Comparison of ENCODE assay signal across 8 mouse cellular contexts in genomic region chr11:77607538-77608455, GRCm38 (mm10). TPM values are rescaled to one million over a fixed set of nuclear protein-coding genes. Genes with fewer than 3 reads are reported as not detected.
DNase-seq lines count a peak whose midpoint lies in the region; ATAC-seq and TF ChIP-seq lines count a peak whose summit lies in the region.

Taok1 (minus strand) TSS chr11:77607815.

- peak in 1 of 2 experiments; percentile 36; a peak in 1 of 4 replicates for TF ChIP-seq EP300 in MEL (IDR thresholded peaks at IDR 0.05; ENCODE audit: low read depth in 1 of 2, low read length in 2 of 2)

- H3K9ac ChIP-seq in MEL (ENCODE audit: control insufficient read depth, low read depth, low read length, poor library complexity, severe bottlenecking): peak within 1 kb of the TSS; percentile 95
- peak within 1 kb of the TSS; percentile 98 for H3K9ac ChIP-seq in forebrain, postnatal 0 days
- H3K9ac ChIP-seq in lung, embryonic 15.5 days: peak within 1 kb of the TSS; percentile 89

- H3K9me3 ChIP-seq in MEL (replicated peaks; ENCODE audit: insufficient read depth, low read length): no peaks in the 10 kb centered on the region
- H3K9me3 ChIP-seq in forebrain, postnatal 0 days (ENCODE audit: low read length): no peaks in the 10 kb centered on the region
- H3K9me3 ChIP-seq in lung, embryonic 15.5 days: no peaks in the 10 kb centered on the region

- DNase-seq in MEL (ENCODE audit: low read depth, low spot score): peak; percentile 99
- DNase-seq in cerebellum, adult 2 months: peak; percentile 94 to 97
- DNase-seq in forebrain, postnatal 0 days: peak; percentile 96
- peak; percentile 98 for DNase-seq in heart, postnatal 4 days
- DNase-seq in layer of hippocampus, adult 8-10 months (ENCODE audit: low spot score in 2 of 2): peak; percentile 88 to 92
- peak; percentile 94 for DNase-seq in ovary, adult 18-20 months (ENCODE audit: low spot score)
- DNase-seq in thymus, postnatal 0 days (ENCODE audit: low spot score): peak; percentile 97

- no peak; the same call in 1 of the 2 replicates for TF ChIP-seq RAD21 in MEL (IDR thresholded peaks at IDR 0.05; ENCODE audit: low read depth, low read length)

- 1% methylated on average over 70 of the region's 71 CpGs for WGBS in cerebellum, adult 2 months
- 5% methylated on average over 53 of the region's 71 CpGs for WGBS in forebrain, postnatal 0 days
- under 1% methylated on average over 57 of the region's 71 CpGs for WGBS in lung, embryonic 15.5 days

- no peaks in the 10 kb centered on the region for H3K27me3 ChIP-seq in MEL (ENCODE audit: control insufficient read depth in 1 of 2, insufficient read depth in 2 of 2, low read length in 2 of 2)
- H3K27me3 ChIP-seq in cerebellum, adult 2 months (ENCODE audit: control insufficient read depth, insufficient read depth, low read length): no peaks in the 10 kb centered on the region
- H3K27me3 ChIP-seq in forebrain, postnatal 0 days (ENCODE audit: insufficient read depth, low read length): no peaks in the 10 kb centered on the region
- H3K27me3 ChIP-seq in lung, embryonic 15.5 days: no peaks in the 10 kb centered on the region

- TF ChIP-seq CTCF in MEL (IDR thresholded peaks at IDR 0.05 in 2 of 3, conservative IDR thresholded peaks at IDR 0.05 in 1 of 3; ENCODE audit: control insufficient read depth in 1 of 3, insufficient read depth in 1 of 3, low read depth in 2 of 3, low read length in 3 of 3, poor library complexity in 1 of 3, severe bottlenecking in 1 of 3): no peak
- no peak for TF ChIP-seq CTCF in cerebellum, adult 2 months (IDR thresholded peaks at IDR 0.05; ENCODE audit: borderline replicate concordance, insufficient read depth, low read depth, low read length)
- TF ChIP-seq CTCF in forebrain, postnatal 0 days (IDR thresholded peaks at IDR 0.05; ENCODE audit: low read depth): no peak

- H3K4me3 ChIP-seq in MEL (ENCODE audit: control insufficient read depth in 1 of 2, insufficient read depth in 1 of 2, low read depth in 2 of 2, low read length in 2 of 2): peak within 1 kb of the TSS; percentile 88 to 95
- H3K4me3 ChIP-seq in cerebellum, adult 2 months (replicated peaks; ENCODE audit: insufficient read depth, low read depth, low read length): peak within 1 kb of the TSS; percentile 98
- H3K4me3 ChIP-seq in forebrain, postnatal 0 days (ENCODE audit: low read depth, low read length): peak within 1 kb of the TSS; percentile 99
- H3K4me3 ChIP-seq in lung, embryonic 15.5 days: peak within 1 kb of the TSS; percentile 87

- H3K4me2 ChIP-seq in forebrain, postnatal 0 days (ENCODE audit: low read depth): peak within 1 kb of the TSS; percentile 65
- H3K4me2 ChIP-seq in lung, embryonic 15.5 days: peak within 1 kb of the TSS; percentile 74

- H3K79me2 ChIP-seq in MEL (ENCODE audit: control insufficient read depth, insufficient read depth, low read length, poor library complexity): peaks cover 38% of the 10 kb centered on the region

- peaks cover 10 to 22% of the 10 kb centered on the region in 2 experiments; a peak in 3 of 4 replicates for H3K4me1 ChIP-seq in MEL (ENCODE audit: control insufficient read depth in 1 of 2, insufficient read depth in 2 of 2, low read length in 2 of 2)
- H3K4me1 ChIP-seq in cerebellum, adult 2 months (ENCODE audit: control insufficient read depth, insufficient read depth, low read length): no peaks in the 10 kb centered on the region; the same call in 1 of the 2 replicates
- peaks cover 7% of the 10 kb centered on the region for H3K4me1 ChIP-seq in forebrain, postnatal 0 days (ENCODE audit: insufficient read depth)
- H3K4me1 ChIP-seq in lung, embryonic 15.5 days: peaks cover 17% of the 10 kb centered on the region

- peak; percentile 97 for ATAC-seq in forebrain, postnatal 0 days
- peak; percentile 93 for ATAC-seq in lung, embryonic 15.5 days (ENCODE audit: borderline replicate concordance, extremely low read depth, low FRiP score, low TSS enrichment)

- peak within 1 kb of the TSS; percentile 81 for H3K27ac ChIP-seq in MEL (ENCODE audit: control insufficient read depth, low read depth, low read length)
- H3K27ac ChIP-seq in cerebellum, adult 2 months (ENCODE audit: insufficient read depth, low read length): peak within 1 kb of the TSS; percentile 92
- peak within 1 kb of the TSS; percentile 95 for H3K27ac ChIP-seq in forebrain, postnatal 0 days (ENCODE audit: low read depth, low read length)
- peak within 1 kb of the TSS; percentile 95 for H3K27ac ChIP-seq in lung, embryonic 15.5 days

- peak; percentile 99 to 100 for TF ChIP-seq POLR2A in MEL (IDR thresholded peaks at IDR 0.05; ENCODE audit: control insufficient read depth in 1 of 2, insufficient read depth in 1 of 2, low read depth in 1 of 2, low read length in 2 of 2, poor library complexity in 1 of 2)
- peak; percentile 83; the same call in 1 of the 2 replicates for TF ChIP-seq POLR2A in cerebellum, adult 2 months (IDR thresholded peaks at IDR 0.05; ENCODE audit: borderline replicate concordance, insufficient read depth, low read length)

- peaks cover 9 to 23% of the 10 kb centered on the region in 2 experiments for H3K36me3 ChIP-seq in MEL (ENCODE audit: control insufficient read depth in 1 of 2, insufficient read depth in 2 of 2, low read length in 2 of 2)
- H3K36me3 ChIP-seq in forebrain, postnatal 0 days (ENCODE audit: insufficient read depth): no peaks in the 10 kb centered on the region; the same call in 1 of the 2 replicates
- H3K36me3 ChIP-seq in lung, embryonic 15.5 days: no peaks in the 10 kb centered on the region

TF ChIP-seq in MEL, 35 proteins besides CTCF, POLR2A, EP300 and RAD21 (continues in another document):
- TF ChIP-seq NELFE (IDR thresholded peaks at IDR 0.05; ENCODE audit: low read depth, low read length) (peak; percentile 100), ELF1 (IDR thresholded peaks at IDR 0.05; ENCODE audit: low read depth, low read length) (peak; percentile 36; the same call in 1 of the 2 replicates), SMC3 (IDR thresholded peaks at IDR 0.05; ENCODE audit: low read depth, low read length) (no peak), TCF12 (IDR thresholded peaks at IDR 0.05; ENCODE audit: low read depth, low read length) (peak; percentile 75), MYC (IDR thresholded peaks at IDR 0.05; ENCODE audit: low read depth, low read length) (no peak; the same call in 1 of the 2 replicates), ZMIZ1 (IDR thresholded peaks at IDR 0.05; ENCODE audit: low read depth, low read length) (peak; percentile 97), MXI1 (IDR thresholded peaks at IDR 0.05; ENCODE audit: low read depth, low read length) (peak; percentile 90), POLR2AphosphoS2 (IDR thresholded peaks at IDR 0.05; ENCODE audit: low read length) (peak; percentile 98), ETS1 (IDR thresholded peaks at IDR 0.05; ENCODE audit: low read depth, low read length) (0 out of 2 replicates have a peak, but pooled peaks have one; percentile 6), E2F4 (IDR thresholded peaks at IDR 0.05; ENCODE audit: borderline replicate concordance, low read depth, low read length) (no peak; the same call in 1 of the 2 replicates), TAL1 (IDR thresholded peaks at IDR 0.05; ENCODE audit: low read length) (no peak), GABPA (IDR thresholded peaks at IDR 0.05; ENCODE audit: low read depth, low read length) (0 out of 2 replicates have a peak, but pooled peaks have one; percentile 36), USF2 (IDR thresholded peaks at IDR 0.05; ENCODE audit: borderline replicate concordance in 1 of 2, insufficient read depth in 1 of 2, low read depth in 1 of 2, low read length in 2 of 2) (no peak), BHLHE40 (IDR thresholded peaks at IDR 0.05; ENCODE audit: borderline replicate concordance, low read depth, low read length) (no peak), MAX (IDR thresholded peaks at IDR 0.05; ENCODE audit: low read length) (peak; percentile 64), MAFK (IDR thresholded peaks at IDR 0.05; ENCODE audit: borderline replicate concordance, low read depth, low read length) (no peak), JUND (IDR thresholded peaks at IDR 0.05; ENCODE audit: low read depth, low read length) (no peak), MAZ (IDR thresholded peaks at IDR 0.05; ENCODE audit: low read depth, low read length) (peak; percentile 98), ZKSCAN1 (IDR thresholded peaks at IDR 0.05; ENCODE audit: low read depth, low read length) (0 out of 2 replicates have a peak, but pooled peaks have one; percentile 46), ZNF384 (IDR thresholded peaks at IDR 0.05; ENCODE audit: low read depth, low read length) (no peak), UBTF (IDR thresholded peaks at IDR 0.05; ENCODE audit: borderline replicate concordance, insufficient read depth, low read depth, low read length) (0 out of 2 replicates have a peak, but pooled peaks have one; percentile 62), MEF2A (IDR thresholded peaks at IDR 0.05; ENCODE audit: extremely low read depth, insufficient replicate concordance, low read depth, low read length, poor library complexity, severe bottlenecking) (no peak), KAT2A (conservative IDR thresholded peaks at IDR 0.05; ENCODE audit: low read depth, low read length) (peak; percentile 43; the same call in 1 of the 2 replicates), USF1 (IDR thresholded peaks at IDR 0.05; ENCODE audit: low read depth, low read length) (no peak), CHD2 (IDR thresholded peaks at IDR 0.05; ENCODE audit: low read length) (peak; percentile 98), POLR2AphosphoS5 (IDR thresholded peaks at IDR 0.05; ENCODE audit: borderline replicate concordance, low read depth, low read length) (no peak), NRF1 (IDR thresholded peaks at IDR 0.05; ENCODE audit: insufficient read depth, low read depth, low read length, poor library complexity, severe bottlenecking) (peak; percentile 81), MYB (IDR thresholded peaks at IDR 0.05; ENCODE audit: low read depth, low read length) (peak; percentile 32; the same call in 1 of the 2 replicates), RCOR1 (IDR thresholded peaks at IDR 0.05; ENCODE audit: low read depth, low read length) (no peak)

RNA-seq across cellular contexts. Expression of gene Taok1, which starts in this region (rescaled TPM):
- total RNA-seq in MEL (2012; rRNA removed): 15.9 and 16.1 TPM in 2 replicates
- polyA plus RNA-seq in MEL (2012; ENCODE audit: insufficient read depth in 1 of 2, insufficient read length in 2 of 2, low read depth in 1 of 2, low replicate concordance in 2 of 2, missing spikeins in 1 of 2): 10 to 100 TPM in 1 of 2 experiments, 1 to 10 TPM in 1; 7.9 to 31.0 TPM
- polyA plus RNA-seq in cerebellum, adult 2 months (2012; rRNA removed): 26.7 and 26.8 TPM in 2 replicates
- 74.2 and 87.4 TPM in 2 replicates for total RNA-seq in forebrain, postnatal 0 days (2014; rRNA removed)
- polyA plus RNA-seq in forebrain, postnatal 0 days (2015; fragmentation: Nextera tagmentation; extraction: Ambion mirVana): 20.4 and 30.8 TPM in 2 replicates
- 10 to 100 TPM; 62.0 to 62.8 TPM for total RNA-seq in heart, postnatal 4 days (2021)
- 100 to 1,000 TPM in 2 of 4 experiments, 10 to 100 TPM in 2; 99.9 to 115 (median 107) TPM for total RNA-seq in layer of hippocampus, adult 8-10 months (2022)
- 14.0 and 14.9 TPM in 2 replicates for polyA plus RNA-seq in lung, embryonic 15.5 days (2015; fragmentation: Nextera tagmentation; extraction: Ambion mirVana)
- 12.9 and 16.7 TPM in 2 replicates for polyA plus RNA-seq in thymus, postnatal 0 days (2015; fragmentation: Nextera tagmentation; extraction: Ambion mirVana)

Comparison
In these comparisons a context has a peak if more than half of its experiments do, and no peak if none do; other contexts are left out.
1. Peak in every context shown above with its lines: DNase-seq, ATAC-seq, H3K4me3 ChIP-seq and H3K27ac ChIP-seq.